Mouse (Mus musculus) bone marrow, adult 2 months (tissue): ENCODE data around the gene Hdac10.

Source experiments
- CTCF ChIP-seq: fragments of 200-500 bp; IDR thresholded peaks from 2 replicates; pipeline ENCODE4 v1.5.1; 2011; ENCODE audit warnings: low read length, control low read depth; ENCODE audit not compliant: control insufficient read depth, insufficient read depth
- POLR2A ChIP-seq: fragments of 200-500 bp; IDR thresholded peaks from 2 replicates; pipeline ENCODE4 v1.6.1; 2011; ENCODE audit warnings: low read depth, mild to moderate bottlenecking, control low read depth, low read length, borderline replicate concordance; ENCODE audit not compliant: control insufficient read depth

DNA sequence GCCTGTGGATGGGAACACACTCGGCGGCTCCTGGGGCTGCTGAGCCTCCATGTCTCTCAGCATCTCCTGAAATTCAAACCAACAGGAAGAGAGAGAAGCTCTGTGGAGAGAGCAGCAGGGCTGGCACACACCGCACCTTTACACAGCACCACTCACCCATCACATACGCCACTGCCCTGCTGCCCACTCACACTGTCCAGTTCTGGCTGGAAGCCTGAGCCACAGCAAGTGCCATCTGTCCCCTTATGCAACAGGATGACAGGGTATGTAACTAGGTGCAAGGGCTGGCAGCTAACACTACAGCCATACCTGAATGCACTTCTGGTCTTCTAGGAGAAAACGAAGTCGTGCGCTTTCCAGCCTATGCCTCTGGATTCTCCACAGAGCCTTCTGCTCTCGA lies 24.1 kb downstream of the Hdac10 start:
- TF ChIP-seq CTCF = no peak
- TF ChIP-seq POLR2A = no peak
